Mouse (Mus musculus): Measurements from ENCODE around the gene Fip1l1.

Fip1l1 gene

DNA sequence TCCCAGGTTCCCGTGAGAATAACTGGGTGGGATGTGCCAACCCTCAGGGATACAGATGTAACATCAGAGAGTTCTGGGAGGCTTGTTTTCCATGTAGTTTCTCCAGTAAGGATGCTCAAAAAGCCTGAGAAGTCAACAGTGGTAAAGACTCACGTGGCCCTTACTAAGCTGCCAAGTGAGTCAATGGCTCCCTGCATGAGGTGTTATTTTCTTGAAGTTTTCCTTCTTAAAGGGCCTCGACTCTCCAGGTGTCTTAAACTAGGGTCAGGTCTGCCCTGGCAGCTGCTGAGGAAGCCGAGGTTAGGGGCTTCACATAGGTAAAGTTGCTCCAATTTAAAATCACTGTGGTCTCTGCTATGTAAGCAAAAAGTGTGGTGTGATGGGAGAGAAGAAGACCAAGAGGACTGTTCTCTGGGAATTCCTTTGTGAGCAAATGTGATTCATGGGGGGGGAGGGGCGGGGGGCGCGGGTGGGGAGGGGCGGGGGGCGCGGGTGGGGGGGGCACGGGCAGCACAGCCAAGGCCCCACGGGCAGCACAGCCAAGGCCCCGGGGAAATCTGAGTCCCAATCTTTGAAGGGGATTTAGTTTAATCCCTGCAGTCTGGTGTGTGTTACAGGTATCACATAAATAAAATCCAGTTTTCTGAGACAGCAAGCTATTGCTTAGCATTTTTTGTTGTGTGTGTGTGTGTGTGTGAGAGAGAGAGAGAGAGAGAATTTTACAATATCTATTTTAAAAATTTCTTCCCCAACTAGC is 82.7 kb downstream of the Fip1l1 start:
- no peak for DNase-seq

DNA sequence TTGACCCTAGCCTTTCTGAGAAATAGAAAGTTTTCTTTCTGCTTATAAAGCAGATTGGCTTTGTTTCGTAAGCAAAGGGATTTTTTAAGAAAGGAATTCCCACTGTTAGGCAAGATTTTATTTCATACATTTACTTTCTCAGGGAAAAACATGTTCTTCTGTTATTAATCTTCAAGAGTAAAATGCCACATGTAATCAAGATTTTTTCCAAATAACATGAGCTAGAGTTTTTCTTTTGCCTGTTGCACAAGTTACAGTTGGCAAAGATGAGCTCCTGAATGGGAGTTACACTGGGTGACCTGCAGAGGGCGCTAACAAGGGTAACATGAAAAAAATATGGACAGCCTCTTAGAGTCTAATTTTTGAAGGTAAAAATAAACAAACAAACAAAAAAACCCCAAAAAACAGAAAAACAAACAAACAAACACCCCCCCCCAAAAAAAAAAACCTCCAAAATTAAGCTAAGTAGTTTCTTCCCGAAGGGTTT is 83.4 kb downstream of the Fip1l1 start:
- peak; percentile 37 for DNase-seq

DNA sequence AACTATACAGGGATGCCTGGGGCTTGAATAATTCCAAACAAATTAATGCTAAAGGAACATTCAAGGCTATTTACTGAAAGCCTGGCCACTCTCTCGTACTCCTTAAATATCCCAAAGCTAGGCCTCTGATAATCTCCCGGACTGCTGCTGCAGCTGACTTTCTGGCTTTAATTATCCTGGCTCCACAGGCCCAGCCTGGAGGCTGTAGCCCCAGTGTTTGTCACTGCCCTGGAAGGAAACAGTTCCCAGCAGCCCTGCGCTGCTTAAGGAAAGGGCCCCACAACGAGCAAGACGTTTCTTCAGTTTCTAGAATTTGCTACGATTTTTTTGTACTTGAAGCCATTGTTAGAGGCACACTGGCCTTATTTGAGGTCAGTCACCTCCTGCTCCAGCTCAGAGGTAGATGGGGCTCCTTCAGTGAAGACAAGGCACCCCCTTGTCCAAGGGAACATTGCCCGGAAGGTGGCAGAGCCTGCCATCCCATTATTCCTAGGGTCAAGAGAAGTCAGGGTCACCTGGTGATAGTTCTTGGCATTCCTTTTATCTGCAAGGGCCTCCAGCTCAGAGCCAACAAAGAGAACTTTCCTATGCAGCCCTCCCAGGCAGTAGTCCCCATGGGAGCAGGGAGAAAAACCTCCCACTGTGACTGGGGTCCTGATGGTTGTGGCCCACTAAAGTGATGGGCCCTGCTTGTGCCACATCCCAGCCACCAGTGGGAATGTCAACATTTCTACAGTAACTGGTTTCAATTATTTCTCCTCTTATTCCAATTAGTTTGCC is 86.6 kb downstream of the Fip1l1 start:
- DNase-seq = no peak

DNA sequence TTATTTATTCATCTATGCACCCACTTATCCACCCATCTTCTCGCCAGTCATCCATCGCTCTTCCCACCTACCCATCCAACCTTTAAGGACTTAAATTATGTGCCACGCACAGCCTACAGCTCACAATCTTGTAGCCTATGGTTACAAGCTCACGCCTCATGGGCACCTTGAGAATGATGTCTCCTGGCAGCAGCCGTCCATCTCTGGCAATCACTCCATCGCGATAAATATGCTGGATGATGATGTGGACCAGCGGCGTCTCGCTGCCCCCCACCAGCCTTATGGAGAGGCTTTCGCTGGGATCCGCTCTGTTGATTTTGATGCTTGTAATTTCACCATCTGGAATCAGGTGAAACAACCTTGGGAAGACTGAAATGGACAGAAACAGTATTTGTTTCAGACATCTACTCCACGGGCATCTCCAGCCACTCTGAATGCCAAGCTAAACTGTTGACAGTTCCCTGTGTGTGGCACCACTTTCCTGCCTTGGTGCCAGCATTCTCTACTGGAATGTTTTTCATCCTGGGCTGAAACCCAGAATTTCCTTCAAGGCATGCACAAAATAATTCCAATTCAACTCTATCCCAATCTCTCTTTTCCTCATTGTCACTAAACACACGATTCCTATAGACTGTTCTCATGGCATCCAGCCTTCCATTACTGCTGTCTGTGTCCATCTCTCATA is 88.2 kb downstream of the Fip1l1 start:
- no peak for DNase-seq

DNA sequence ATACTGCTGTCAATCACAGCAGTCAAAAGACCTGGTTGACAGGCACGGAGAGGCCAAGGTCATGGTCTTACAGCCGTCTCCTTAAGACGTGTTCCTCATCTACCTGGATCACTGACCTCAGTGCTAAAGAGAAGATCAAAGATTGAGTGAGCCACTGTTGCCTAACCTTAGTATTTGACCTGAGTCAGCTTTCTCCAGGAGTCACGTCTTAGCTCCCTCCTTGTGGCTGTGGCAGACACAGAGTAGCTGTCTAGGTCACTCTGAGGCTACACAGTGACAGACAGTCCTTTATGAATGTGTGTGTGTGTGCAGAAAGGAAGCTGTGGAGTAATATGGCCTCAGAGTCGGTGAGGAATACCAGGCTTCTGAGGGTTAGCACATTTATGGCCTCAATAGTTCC is 89.1 kb downstream of the Fip1l1 start:
- no peak for DNase-seq

DNA sequence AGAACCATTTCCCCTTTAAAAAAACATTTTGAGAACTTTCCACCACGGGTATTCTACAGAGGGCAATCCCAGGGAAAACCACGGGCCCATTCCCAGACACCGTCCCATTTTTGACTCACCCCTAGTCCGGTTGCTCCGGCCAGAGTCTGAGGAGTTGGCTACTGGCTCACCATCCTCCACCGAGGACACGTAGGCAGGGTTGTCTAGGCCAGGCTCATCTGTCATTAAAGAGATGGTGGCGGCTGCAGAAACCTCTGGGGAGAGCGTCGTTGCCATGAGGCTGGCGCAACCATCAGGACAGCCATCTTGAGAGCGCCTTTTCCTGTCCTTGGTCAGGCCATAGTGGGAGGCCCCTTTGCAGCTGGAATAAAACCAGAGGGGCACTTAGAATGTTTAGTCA is 92.8 kb downstream of the Fip1l1 start:
- no peak for DNase-seq

DNA sequence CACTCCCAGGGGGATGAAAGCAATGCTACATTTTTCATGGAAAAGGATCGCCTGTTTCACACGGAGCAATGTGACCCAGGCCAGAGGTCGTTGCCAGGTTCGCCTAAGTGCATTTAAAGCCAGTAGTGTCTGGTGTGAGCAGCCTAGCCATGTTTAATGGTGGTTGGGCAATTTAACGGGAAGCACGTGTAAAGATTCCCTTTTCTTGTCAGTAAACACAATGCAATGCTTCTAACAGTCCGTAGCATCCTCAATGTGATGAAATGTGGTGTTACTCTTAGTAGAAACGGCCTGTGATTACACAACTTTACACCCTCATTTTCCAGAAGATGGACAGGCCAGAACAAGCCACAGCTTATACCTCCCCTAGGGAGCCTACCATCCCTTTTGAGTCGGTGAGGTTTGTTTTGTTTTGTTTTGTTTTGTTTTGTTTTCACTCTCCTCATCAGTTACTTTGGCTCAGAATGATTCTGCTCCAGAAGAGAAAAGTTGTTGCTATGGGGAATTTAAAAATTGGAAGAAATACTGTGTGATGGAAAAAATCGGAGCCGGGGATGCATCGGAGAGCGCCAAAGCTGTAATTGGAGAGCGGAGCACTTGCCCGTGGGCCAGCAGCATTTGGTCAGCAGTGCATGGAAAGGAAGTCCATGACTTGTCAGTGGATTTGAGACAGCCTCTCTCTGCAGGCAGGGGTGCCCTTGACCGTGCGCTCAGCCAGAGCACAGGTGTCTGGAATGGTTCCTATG is 97.3 kb downstream of the Fip1l1 start:
- DNase-seq = no peak

DNA sequence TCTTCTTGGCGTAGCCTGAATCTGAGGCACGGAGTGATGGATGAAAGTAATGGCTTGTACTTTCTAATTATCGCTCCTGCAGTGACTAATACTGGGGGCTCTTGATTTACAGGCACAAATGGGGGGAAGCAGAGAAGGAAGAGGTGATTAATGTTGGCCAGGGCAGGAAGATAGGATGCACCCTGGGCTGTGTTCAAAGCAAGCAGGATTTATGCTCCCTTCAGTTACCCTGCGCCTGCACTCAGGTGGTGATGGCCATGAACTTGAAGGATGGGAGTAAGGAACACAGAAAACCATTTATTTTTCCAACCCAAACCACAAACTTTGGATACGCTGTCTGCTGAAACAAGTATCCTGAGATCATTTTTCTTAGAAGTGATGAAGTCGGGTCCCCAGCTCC is 98.2 kb downstream of the Fip1l1 start:
- no peak for DNase-seq

DNA sequence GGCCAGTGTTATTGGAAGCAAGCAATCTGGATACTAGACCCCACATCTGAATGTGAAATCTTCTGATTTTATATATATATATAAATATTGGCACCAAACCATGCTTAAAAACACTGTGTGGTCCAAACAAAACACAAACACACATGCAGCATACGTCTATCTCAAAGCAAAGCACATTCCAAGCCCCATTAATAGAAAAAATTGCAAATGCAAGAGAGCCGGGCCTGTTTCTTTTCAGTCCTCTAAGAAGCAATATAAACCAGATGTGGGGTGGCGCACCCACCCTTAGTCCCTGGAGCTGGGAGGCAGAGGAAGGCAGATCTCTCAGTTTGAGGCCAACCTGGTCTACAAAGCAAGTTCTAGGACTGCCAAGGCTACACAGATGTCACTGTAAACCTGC is 99.1 kb downstream of the Fip1l1 start:
- no peak for DNase-seq

DNA sequence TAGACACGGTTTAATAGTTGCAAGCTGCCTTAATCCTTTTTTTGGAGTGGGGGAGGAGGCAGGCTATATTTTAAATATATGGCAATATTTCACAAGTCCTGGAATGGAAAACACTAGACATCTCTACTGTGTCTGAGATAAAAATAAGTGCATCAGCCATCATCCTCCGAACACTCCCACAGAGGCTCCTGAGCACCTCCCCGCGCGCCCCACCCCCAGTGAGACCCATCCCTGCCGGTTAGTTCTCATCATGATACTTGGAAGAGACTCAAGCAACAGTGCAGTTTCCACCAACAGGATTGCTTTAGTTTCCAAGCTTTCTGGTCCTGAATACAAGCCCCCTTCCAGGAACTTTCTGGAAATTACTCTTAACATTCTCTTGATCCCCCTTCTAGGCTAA is 104.3 kb downstream of the Fip1l1 start:
- no peak for DNase-seq

DNA sequence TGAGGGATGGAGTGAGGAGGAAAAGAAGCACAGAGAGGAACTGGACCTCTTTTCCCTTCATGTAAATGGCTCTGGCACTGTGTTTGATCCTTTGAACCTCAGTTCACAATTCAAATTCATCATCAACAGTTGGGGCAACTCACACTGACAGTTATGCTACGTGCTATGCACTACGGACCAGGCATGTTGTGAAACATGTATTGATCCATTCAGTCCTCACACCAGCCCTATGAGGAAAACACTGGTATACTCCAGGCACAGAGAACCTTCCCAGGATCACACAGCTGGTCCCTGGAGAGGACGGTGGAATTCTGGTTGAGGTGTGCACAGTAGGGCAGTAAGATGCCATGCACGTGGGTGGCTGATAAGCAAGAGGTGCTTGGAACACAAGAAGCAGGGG is 105.3 kb downstream of the Fip1l1 start:
- no peak for DNase-seq

DNA sequence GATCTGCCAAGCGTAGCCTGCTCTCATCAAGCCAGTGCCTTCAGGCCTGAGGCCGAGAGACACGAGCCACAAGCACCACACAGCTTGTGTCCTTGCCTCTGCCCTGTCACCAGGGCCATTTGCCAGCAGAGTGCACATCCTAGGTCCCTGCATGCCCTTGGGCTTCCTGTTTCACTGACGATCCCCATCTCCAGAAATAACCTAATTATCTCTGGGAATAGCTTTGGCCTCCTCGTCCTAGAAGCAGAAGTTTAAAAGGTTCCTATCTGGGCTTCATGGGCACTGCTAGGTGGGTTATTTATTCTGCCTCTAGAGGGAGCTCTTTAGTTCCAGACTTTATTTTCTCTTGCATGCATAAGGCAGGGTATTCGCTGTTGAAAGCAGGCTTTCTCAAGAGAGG is 105.8 kb downstream of the Fip1l1 start:
- DNase-seq = peak; percentile 67

DNA sequence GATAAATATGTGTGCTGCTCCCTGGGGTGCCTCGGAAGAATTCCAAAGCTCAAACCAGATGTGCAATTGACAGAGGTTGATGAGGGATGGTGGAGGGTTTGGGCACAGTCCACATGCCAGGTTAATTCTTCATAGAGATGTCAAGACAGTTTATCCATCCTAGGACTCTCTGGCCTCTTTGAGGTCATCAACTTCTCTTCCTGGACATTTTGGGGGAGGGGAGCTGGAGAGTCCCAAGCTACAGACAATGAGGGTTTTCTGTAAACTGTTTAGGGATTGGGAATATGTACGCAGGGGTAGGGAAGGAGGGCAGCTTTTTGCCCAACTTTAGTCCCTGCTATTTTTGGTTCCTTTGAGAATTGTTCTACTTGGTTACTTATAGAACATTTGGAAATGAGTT is 107.0 kb downstream of the Fip1l1 start:
- no peak for DNase-seq

DNA sequence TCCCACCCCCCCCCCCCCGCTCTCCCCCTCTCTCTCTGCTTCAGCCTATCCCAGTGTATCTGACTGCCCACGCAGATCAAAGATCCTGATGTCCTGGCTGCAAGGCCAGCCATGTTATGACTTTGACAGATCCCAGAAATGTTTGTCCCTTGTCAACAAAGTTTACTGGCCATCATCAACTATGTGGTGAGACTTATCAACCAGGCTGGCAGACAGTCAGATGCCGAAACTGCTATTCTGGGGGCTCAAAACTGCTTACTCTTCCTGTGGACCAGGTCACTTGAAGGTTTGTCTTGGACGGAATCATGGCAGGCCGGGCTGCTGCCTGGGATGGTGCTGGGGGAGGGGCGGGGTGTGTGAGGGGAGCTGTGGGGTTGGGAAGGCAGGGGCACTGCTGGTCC is 112.3 kb downstream of the Fip1l1 start:
- DNase-seq = no peak

DNA sequence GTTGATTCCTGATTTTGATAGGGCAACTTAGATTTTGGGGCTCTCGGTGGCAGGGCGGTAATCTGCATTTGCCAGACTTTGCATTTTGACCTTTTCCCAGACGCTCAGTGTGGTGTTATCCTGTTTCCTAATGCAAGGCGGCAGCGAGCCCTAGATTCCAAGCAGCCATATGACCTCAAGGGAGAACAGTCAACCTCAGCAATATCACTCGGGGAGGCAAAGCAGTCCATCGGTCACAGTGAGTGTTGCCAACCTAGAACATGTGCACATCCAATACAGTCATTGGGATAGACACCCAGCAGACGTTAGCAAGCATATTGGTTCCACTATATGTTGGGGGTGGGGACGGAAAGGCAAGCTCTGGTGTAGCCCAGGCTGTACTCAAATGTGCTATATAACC is 113.0 kb downstream of the Fip1l1 start:
- no peak for DNase-seq
